Mouse (Mus musculus): Measurements from ENCODE around the gene Stx4a. TPM values are rescaled to one million over a fixed set of nuclear protein-coding genes. Genes with fewer than 3 reads are reported as not detected.

The Stx4a gene
- polyA plus RNA-seq, 1 experiment: 126 TPM

- no peak overlapping the region for H3K4me3 ChIP-seq (ENCODE audit: low read depth, low read length)
- no peaks in the 10 kb centered on the region for H3K27me3 ChIP-seq (ENCODE audit: control insufficient read depth, insufficient read depth, low read length, poor library complexity, severe bottlenecking)
- H3K27ac ChIP-seq (ENCODE audit: insufficient read depth, low read length): no peak overlapping the region
- TF ChIP-seq EP300 (IDR thresholded peaks at IDR 0.05; ENCODE audit: insufficient read depth, low read depth, low read length) (no peak), CTCF (IDR thresholded peaks at IDR 0.05; ENCODE audit: low read depth, low read length) (no peak), POLR2A (IDR thresholded peaks at IDR 0.05; ENCODE audit: insufficient read depth, low read length) (no peak)
- peaks cover 35% of the 10 kb centered on the region for H3K36me3 ChIP-seq (ENCODE audit: control insufficient read depth, insufficient read depth, low read length, poor library complexity, severe bottlenecking)
- H3K9me3 ChIP-seq (replicated peaks; ENCODE audit: control insufficient read depth, insufficient read depth, low read length, poor library complexity, severe bottlenecking): no peaks in the 10 kb centered on the region
- H3K9ac ChIP-seq (ENCODE audit: low read depth, poor library complexity, severe bottlenecking): no peak overlapping the region
- H3K4me1 ChIP-seq (ENCODE audit: control insufficient read depth, insufficient read depth, low read length): no peaks in the 10 kb centered on the region
Observed at GRCm38 (mm10) chr7:127886551-127886950, 62.5 kb downstream of the Stx4a start.

GRCm38 (mm10) chr7:127887191-127887590, 63.1 kb downstream of the Stx4a start:
- Histone ChIP-seq H3K9me3 (replicated peaks; ENCODE audit: control insufficient read depth, insufficient read depth, low read length, poor library complexity, severe bottlenecking) (no peaks in the 10 kb centered on the region), H3K27me3 (ENCODE audit: control insufficient read depth, insufficient read depth, low read length, poor library complexity, severe bottlenecking) (no peaks in the 10 kb centered on the region), H3K27ac (ENCODE audit: insufficient read depth, low read length) (no peak overlapping the region), H3K4me1 (ENCODE audit: control insufficient read depth, insufficient read depth, low read length) (no peaks in the 10 kb centered on the region), H3K9ac (ENCODE audit: low read depth, poor library complexity, severe bottlenecking) (no peak overlapping the region), H3K36me3 (ENCODE audit: control insufficient read depth, insufficient read depth, low read length, poor library complexity, severe bottlenecking) (peaks cover 28% of the 10 kb centered on the region), H3K4me3 (ENCODE audit: low read depth, low read length) (no peak overlapping the region)
- TF ChIP-seq POLR2A (IDR thresholded peaks at IDR 0.05; ENCODE audit: insufficient read depth, low read length) (no peak), EP300 (IDR thresholded peaks at IDR 0.05; ENCODE audit: insufficient read depth, low read depth, low read length) (no peak), CTCF (IDR thresholded peaks at IDR 0.05; ENCODE audit: low read depth, low read length) (no peak)

GRCm38 (mm10) chr7:127887781-127888180, 63.7 kb downstream of the Stx4a start:
- H3K27ac ChIP-seq (ENCODE audit: insufficient read depth, low read length): no peak overlapping the region
- no peaks in the 10 kb centered on the region for H3K4me1 ChIP-seq (ENCODE audit: control insufficient read depth, insufficient read depth, low read length)
- H3K36me3 ChIP-seq (ENCODE audit: control insufficient read depth, insufficient read depth, low read length, poor library complexity, severe bottlenecking): peaks cover 24% of the 10 kb centered on the region
- H3K9me3 ChIP-seq (replicated peaks; ENCODE audit: control insufficient read depth, insufficient read depth, low read length, poor library complexity, severe bottlenecking): no peaks in the 10 kb centered on the region
- no peak overlapping the region for H3K4me3 ChIP-seq (ENCODE audit: low read depth, low read length)
- no peak for TF ChIP-seq POLR2A (IDR thresholded peaks at IDR 0.05; ENCODE audit: insufficient read depth, low read length)
- no peak for TF ChIP-seq EP300 (IDR thresholded peaks at IDR 0.05; ENCODE audit: insufficient read depth, low read depth, low read length)
- TF ChIP-seq CTCF (IDR thresholded peaks at IDR 0.05; ENCODE audit: low read depth, low read length): no peak
- H3K9ac ChIP-seq (ENCODE audit: low read depth, poor library complexity, severe bottlenecking): no peak overlapping the region
- no peaks in the 10 kb centered on the region for H3K27me3 ChIP-seq (ENCODE audit: control insufficient read depth, insufficient read depth, low read length, poor library complexity, severe bottlenecking)

DNA sequence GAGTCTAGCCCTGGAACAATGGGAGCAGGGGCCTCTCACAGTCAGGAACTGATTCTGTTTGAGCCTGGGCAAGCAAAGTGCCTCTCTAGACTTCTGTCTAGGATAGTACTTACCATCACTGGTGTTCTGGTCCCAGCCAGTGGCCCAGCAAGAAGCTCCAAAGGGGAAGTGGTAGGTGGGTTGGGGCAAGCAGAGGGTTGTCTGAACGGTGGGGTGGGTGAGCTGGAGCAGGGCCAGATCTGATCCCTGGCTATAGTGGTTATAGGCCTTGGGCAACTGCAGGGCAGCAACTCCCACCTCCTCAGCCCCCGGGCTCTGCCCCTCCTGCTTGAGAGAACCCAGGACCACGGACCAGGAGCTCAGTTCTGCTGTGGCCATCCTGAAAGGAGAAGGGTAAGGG, 64.7 kb downstream of the Stx4a start:
- Histone ChIP-seq H3K27ac (ENCODE audit: insufficient read depth, low read length) (no peak overlapping the region), H3K27me3 (ENCODE audit: control insufficient read depth, insufficient read depth, low read length, poor library complexity, severe bottlenecking) (no peaks in the 10 kb centered on the region), H3K36me3 (ENCODE audit: control insufficient read depth, insufficient read depth, low read length, poor library complexity, severe bottlenecking) (peaks cover 21% of the 10 kb centered on the region), H3K4me3 (ENCODE audit: low read depth, low read length) (no peak overlapping the region), H3K9me3 (replicated peaks; ENCODE audit: control insufficient read depth, insufficient read depth, low read length, poor library complexity, severe bottlenecking) (no peaks in the 10 kb centered on the region), H3K4me1 (ENCODE audit: control insufficient read depth, insufficient read depth, low read length) (no peaks in the 10 kb centered on the region), H3K9ac (ENCODE audit: low read depth, poor library complexity, severe bottlenecking) (no peak overlapping the region)
- TF ChIP-seq EP300 (IDR thresholded peaks at IDR 0.05; ENCODE audit: insufficient read depth, low read depth, low read length): no peak
- TF ChIP-seq CTCF (IDR thresholded peaks at IDR 0.05; ENCODE audit: low read depth, low read length): no peak
- TF ChIP-seq POLR2A (IDR thresholded peaks at IDR 0.05; ENCODE audit: insufficient read depth, low read length): no peak

- H3K27ac ChIP-seq (ENCODE audit: insufficient read depth, low read length): no peak within 1 kb of the TSS
- peaks cover 11% of the 10 kb centered on the region; the same call in 1 of the 2 replicates for H3K36me3 ChIP-seq (ENCODE audit: control insufficient read depth, insufficient read depth, low read length, poor library complexity, severe bottlenecking)
- no peak within 1 kb of the TSS for H3K9ac ChIP-seq (ENCODE audit: low read depth, poor library complexity, severe bottlenecking)
- no peaks in the 10 kb centered on the region for H3K9me3 ChIP-seq (replicated peaks; ENCODE audit: control insufficient read depth, insufficient read depth, low read length, poor library complexity, severe bottlenecking)
- no peaks in the 10 kb centered on the region for H3K4me1 ChIP-seq (ENCODE audit: control insufficient read depth, insufficient read depth, low read length)
- no peaks in the 10 kb centered on the region for H3K27me3 ChIP-seq (ENCODE audit: control insufficient read depth, insufficient read depth, low read length, poor library complexity, severe bottlenecking)
- H3K4me3 ChIP-seq (ENCODE audit: low read depth, low read length): no peak within 1 kb of the TSS
- TF ChIP-seq CTCF (IDR thresholded peaks at IDR 0.05; ENCODE audit: low read depth, low read length): no peak
- TF ChIP-seq EP300 (IDR thresholded peaks at IDR 0.05; ENCODE audit: insufficient read depth, low read depth, low read length): no peak
- TF ChIP-seq POLR2A (IDR thresholded peaks at IDR 0.05; ENCODE audit: insufficient read depth, low read length): no peak
Observed at GRCm38 (mm10) chr7:127890798-127891197, 66.7 kb downstream of the Stx4a start, which contains the start of gene Prss53. Gene Prss53, minus strand, starts transcription at chr7:127890970.

DNA sequence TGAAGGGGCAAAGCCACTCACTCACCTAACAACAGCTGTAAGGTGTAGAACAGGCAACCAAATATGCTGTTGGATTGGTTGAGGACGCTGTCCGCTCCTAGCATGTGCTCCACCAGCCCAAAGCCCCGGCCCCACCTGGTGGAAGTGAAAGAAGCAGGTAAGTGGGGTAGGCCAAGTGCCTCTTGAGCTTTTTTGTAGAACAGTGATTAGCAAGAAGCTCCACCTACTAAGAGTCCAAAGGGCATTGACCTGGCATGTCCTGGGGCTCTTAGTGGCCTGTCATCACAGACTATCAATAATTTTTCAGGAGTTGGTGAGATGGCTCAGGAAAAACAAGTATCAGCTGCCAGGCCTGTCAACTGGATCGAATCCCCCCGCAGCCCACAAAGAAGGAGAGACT, 70.4 kb downstream of the Stx4a start:
- Histone ChIP-seq H3K27me3 (ENCODE audit: control insufficient read depth, insufficient read depth, low read length, poor library complexity, severe bottlenecking) (no peaks in the 10 kb centered on the region), H3K36me3 (ENCODE audit: control insufficient read depth, insufficient read depth, low read length, poor library complexity, severe bottlenecking) (0 out of 2 replicates have a peak, but pooled peaks cover under 1% of the 10 kb centered on the region), H3K4me3 (ENCODE audit: low read depth, low read length) (peak overlapping the region; percentile 72; the same call in 1 of the 2 replicates), H3K9me3 (replicated peaks; ENCODE audit: control insufficient read depth, insufficient read depth, low read length, poor library complexity, severe bottlenecking) (no peaks in the 10 kb centered on the region), H3K27ac (ENCODE audit: insufficient read depth, low read length) (no peak overlapping the region), H3K4me1 (ENCODE audit: control insufficient read depth, insufficient read depth, low read length) (no peaks in the 10 kb centered on the region), H3K9ac (ENCODE audit: low read depth, poor library complexity, severe bottlenecking) (peak overlapping the region; percentile 45; the same call in 1 of the 2 replicates)
- TF ChIP-seq CTCF (IDR thresholded peaks at IDR 0.05; ENCODE audit: low read depth, low read length): no peak
- TF ChIP-seq EP300 (IDR thresholded peaks at IDR 0.05; ENCODE audit: insufficient read depth, low read depth, low read length): no peak
- no peak for TF ChIP-seq POLR2A (IDR thresholded peaks at IDR 0.05; ENCODE audit: insufficient read depth, low read length)
